Mouse (Mus musculus) left cerebral cortex, postnatal 10 days (tissue): ENCODE results near the gene Ibtk. TPM values are rescaled to one million over a fixed set of nuclear protein-coding genes. Genes with fewer than 3 reads are reported as not detected.

Experiments
- total RNA-seq, 2 experiments: library from RNA; stranded (reverse); gene quantifications; 2 replicates each; pipeline ENCODE4 v1.2.3; 2021

The Ibtk gene
- total RNA-seq, 2 experiments from 2014 or later: 25.8 to 28.3 TPM

Other genes starting within 250 kb of the Ibtk start
- 10 to 100 TPM; 25.9 to 38.1 TPM for gene Tpbg, start 93.0 kb upstream of the Ibtk start, total RNA-seq